Mouse (Mus musculus) CH12.LX (cell line): ENCODE results near the gene Phlda3.

Experiments
- CTCF ChIP-seq, 2 experiments: IDR thresholded peaks in 1 of 2; conservative IDR thresholded peaks in 1 of 2; 2 replicates each; pipeline ENCODE4 v1.5.1; 2011 to 2012; ENCODE audit warnings: low read depth in 2 of 2, low read length in 2 of 2, improper control_type of control experiment in 1 of 2, inconsistent platforms in 1 of 2, mild to moderate bottlenecking in 1 of 2, moderate library complexity in 1 of 2
- HCFC1 ChIP-seq: IDR thresholded peaks from 2 replicates; pipeline ENCODE4 v1.6.1; 2012; ENCODE audit warnings: low read depth, mild to moderate bottlenecking, inconsistent platforms, low read length, improper control_type of control experiment
- POLR2A ChIP-seq: IDR thresholded peaks from 2 replicates; pipeline ENCODE4 v1.6.1; 2011; ENCODE audit warnings: low read depth, mild to moderate bottlenecking, improper control_type of control experiment, low read length

DNA sequence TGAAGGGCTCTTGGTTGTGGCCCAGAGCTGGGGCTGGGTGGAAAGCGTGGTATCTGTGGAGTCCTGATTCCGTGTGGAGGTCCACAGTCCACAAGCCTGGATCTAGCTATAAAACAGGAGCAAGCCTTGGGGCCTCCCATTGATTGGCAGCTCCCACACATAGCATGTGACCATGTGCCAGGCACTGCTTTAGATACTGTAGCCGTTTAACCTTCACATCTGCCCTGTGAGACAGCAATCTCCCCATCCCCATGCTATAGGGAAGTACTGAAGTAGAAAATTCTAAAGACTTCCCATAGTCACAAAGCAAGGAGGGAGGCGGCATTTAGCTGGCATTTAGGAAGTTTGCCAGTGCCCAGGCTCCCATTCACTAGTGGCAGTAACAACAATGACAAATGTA, 47.2 kb downstream of the Phlda3 start:
- TF ChIP-seq POLR2A, result no peak
- no peak for TF ChIP-seq HCFC1
- TF ChIP-seq CTCF (conservative IDR thresholded peaks at IDR 0.05 in 1 of 2, IDR thresholded peaks at IDR 0.05 in 1 of 2; ENCODE audit: low read depth in 2 of 2, low read length in 2 of 2), result no peak
